In genomic region chr17:24206451-24207351, GRCm38 (mm10) we compare ENCODE assay signal across 8 mouse cellular contexts. TPM values are rescaled to one million over a fixed set of nuclear protein-coding genes. Genes with fewer than 3 reads are reported as not detected.
DNase-seq lines count a peak whose midpoint lies in the region; ATAC-seq and TF ChIP-seq lines count a peak whose summit lies in the region.

No protein-coding gene starts in this region.

- no peaks in the 10 kb centered on the region for H3K36me3 ChIP-seq in heart, embryonic 10.5 days
- H3K36me3 ChIP-seq in kidney, postnatal 0 days (ENCODE audit: insufficient read depth, low read length): no peaks in the 10 kb centered on the region
- H3K36me3 ChIP-seq in liver, embryonic 11.5 days (ENCODE audit: control insufficient read depth, insufficient read depth, low read length): no peaks in the 10 kb centered on the region

- no peak for ATAC-seq in kidney, postnatal 0 days (replicated peaks; ENCODE audit: low FRiP score, low read depth)
- ATAC-seq in liver, embryonic 11.5 days (replicated peaks; ENCODE audit: low FRiP score): peak; percentile 49

- DNase-seq in ovary, postnatal 36 days (ENCODE audit: low spot score): peak; percentile 71
- DNase-seq in ovary, adult 18-20 months (ENCODE audit: low spot score): no peak
- peak; percentile 80 for DNase-seq in embryo, embryonic 10 days (ENCODE audit: low spot score)
- no peak for DNase-seq in heart, embryonic 10.5 days (ENCODE audit: low spot score)
- DNase-seq in kidney, postnatal 0 days (ENCODE audit: low spot score): peak; percentile 79
- peak; percentile 78 for DNase-seq in liver, embryonic 11.5 days (ENCODE audit: low spot score)
- peak; percentile 58 for DNase-seq in naive thymus-derived CD4-positive, alpha-beta T cell, adult 2 months (ENCODE audit: low read depth)
- DNase-seq in testis, postnatal 10 days (ENCODE audit: low spot score): peak; percentile 73

- H3K9me3 ChIP-seq in heart, embryonic 10.5 days: no peaks in the 10 kb centered on the region
- H3K9me3 ChIP-seq in kidney, postnatal 0 days (replicated peaks; ENCODE audit: low read length): no peaks in the 10 kb centered on the region
- no peaks in the 10 kb centered on the region for H3K9me3 ChIP-seq in liver, embryonic 11.5 days (ENCODE audit: control insufficient read depth, low read length)

- H3K4me2 ChIP-seq in kidney, postnatal 0 days (ENCODE audit: low read length): peak overlapping the region; percentile 97
- peak overlapping the region; percentile 100 for H3K4me2 ChIP-seq in liver, embryonic 11.5 days

- peaks cover 93% of the 10 kb centered on the region for H3K4me1 ChIP-seq in heart, embryonic 10.5 days
- H3K4me1 ChIP-seq in kidney, postnatal 0 days (replicated peaks; ENCODE audit: insufficient read depth, low read length): peaks cover 33% of the 10 kb centered on the region
- peaks cover 93% of the 10 kb centered on the region for H3K4me1 ChIP-seq in liver, embryonic 11.5 days (replicated peaks; ENCODE audit: control insufficient read depth, insufficient read depth, low read length)

- peaks cover 42% of the 10 kb centered on the region for H3K27me3 ChIP-seq in heart, embryonic 10.5 days (ENCODE audit: insufficient read depth, poor library complexity, severe bottlenecking)
- H3K27me3 ChIP-seq in kidney, postnatal 0 days (ENCODE audit: insufficient read depth, low read length): peaks cover 3% of the 10 kb centered on the region; the same call in 1 of the 2 replicates
- H3K27me3 ChIP-seq in liver, embryonic 11.5 days (replicated peaks; ENCODE audit: control insufficient read depth, insufficient read depth, low read length): peaks cover 25% of the 10 kb centered on the region

- WGBS in heart, embryonic 10.5 days: 5% methylated on average over 62 of the region's 62 CpGs
- WGBS in kidney, postnatal 0 days: 4% methylated on average over 62 of the region's 62 CpGs
- 5% methylated on average over 61 of the region's 62 CpGs for WGBS in liver, embryonic 11.5 days

- H3K27ac ChIP-seq in heart, embryonic 10.5 days: peak overlapping the region; percentile 91
- no peak overlapping the region for H3K27ac ChIP-seq in kidney, postnatal 0 days
- peak overlapping the region; percentile 97 for H3K27ac ChIP-seq in liver, embryonic 11.5 days (ENCODE audit: low read depth, low read length)

- H3K4me3 ChIP-seq in heart, embryonic 10.5 days: peak overlapping the region; percentile 75
- peak overlapping the region; percentile 34 for H3K4me3 ChIP-seq in kidney, postnatal 0 days (replicated peaks; ENCODE audit: low read depth, low read length)
- H3K4me3 ChIP-seq in liver, embryonic 11.5 days (ENCODE audit: low read depth, low read length): peak overlapping the region; percentile 72

- TF ChIP-seq CTCF in kidney, postnatal 0 days (IDR thresholded peaks at IDR 0.05; ENCODE audit: low read depth): peak; percentile 26; the same call in 1 of the 2 replicates

- peak overlapping the region; percentile 50; the same call in 1 of the 2 replicates for H3K9ac ChIP-seq in kidney, postnatal 0 days (ENCODE audit: low read depth, low read length)
- peak overlapping the region; percentile 91 for H3K9ac ChIP-seq in liver, embryonic 11.5 days (ENCODE audit: low read depth, low read length)

RNA-seq across cellular contexts. Expression of gene Tbc1d24, which starts 1.3 kb away (rescaled TPM):
- polyA plus RNA-seq in heart, embryonic 10.5 days (2016; fragmentation: Nextera tagmentation; extraction: Ambion mirVana): 5.3 TPM in 2 replicates
- polyA plus RNA-seq in kidney, postnatal 0 days (2015; fragmentation: Nextera tagmentation; extraction: Ambion mirVana): 2.3 and 2.5 TPM in 2 replicates
- polyA plus RNA-seq in liver, embryonic 11.5 days (2014; fragmentation: Nextera tagmentation; extraction: Ambion mirVana): 13.3 and 14.5 TPM in 2 replicates

RNA-seq across cellular contexts. Expression of gene Ntn3, which starts 2.6 kb away (rescaled TPM):
- 1.9 and 3.6 TPM in 2 replicates for polyA plus RNA-seq in heart, embryonic 10.5 days (2016; fragmentation: Nextera tagmentation; extraction: Ambion mirVana)
- polyA plus RNA-seq in kidney, postnatal 0 days (2015; fragmentation: Nextera tagmentation; extraction: Ambion mirVana): 2.7 and 4.0 TPM in 2 replicates
- polyA plus RNA-seq in liver, embryonic 11.5 days (2014; fragmentation: Nextera tagmentation; extraction: Ambion mirVana): 2.3 and 2.7 TPM in 2 replicates

RNA-seq across cellular contexts. Expression of gene Tedc2, which starts 13.9 kb away (rescaled TPM):
- 9.9 and 10.0 TPM in 2 replicates for polyA plus RNA-seq in heart, embryonic 10.5 days (2016; fragmentation: Nextera tagmentation; extraction: Ambion mirVana)
- 6.1 and 6.7 TPM in 2 replicates for polyA plus RNA-seq in kidney, postnatal 0 days (2015; fragmentation: Nextera tagmentation; extraction: Ambion mirVana)
- 16.6 and 17.2 TPM in 2 replicates for polyA plus RNA-seq in liver, embryonic 11.5 days (2014; fragmentation: Nextera tagmentation; extraction: Ambion mirVana)

RNA-seq across cellular contexts. Expression of gene Atp6v0c, which starts 37.2 kb away (rescaled TPM):
- 538 and 598 TPM in 2 replicates for polyA plus RNA-seq in heart, embryonic 10.5 days (2016; fragmentation: Nextera tagmentation; extraction: Ambion mirVana)
- polyA plus RNA-seq in kidney, postnatal 0 days (2015; fragmentation: Nextera tagmentation; extraction: Ambion mirVana): 974 and 1,011 TPM in 2 replicates
- polyA plus RNA-seq in liver, embryonic 11.5 days (2014; fragmentation: Nextera tagmentation; extraction: Ambion mirVana): 476 and 499 TPM in 2 replicates

RNA-seq across cellular contexts. Expression of gene Amdhd2, which starts 43.1 kb away (rescaled TPM):
- polyA plus RNA-seq in heart, embryonic 10.5 days (2016; fragmentation: Nextera tagmentation; extraction: Ambion mirVana): 40.0 and 44.5 TPM in 2 replicates
- polyA plus RNA-seq in kidney, postnatal 0 days (2015; fragmentation: Nextera tagmentation; extraction: Ambion mirVana): 47.9 and 52.5 TPM in 2 replicates
- polyA plus RNA-seq in liver, embryonic 11.5 days (2014; fragmentation: Nextera tagmentation; extraction: Ambion mirVana): 30.5 and 35.2 TPM in 2 replicates

Comparison
In these comparisons a context has a peak if more than half of its experiments do, and no peak if none do; other contexts are left out.
1. DNase-seq: peak in ovary, postnatal 36 days (single experiment), embryo, embryonic 10 days (single experiment), kidney, postnatal 0 days (single experiment), liver, embryonic 11.5 days (single experiment), naive thymus-derived CD4-positive, alpha-beta T cell, adult 2 months (single experiment) and testis, postnatal 10 days (single experiment); none in ovary, adult 18-20 months (single experiment) and heart, embryonic 10.5 days (single experiment).
2. Peak in every context shown above with its lines, with median percentiles within 50 percentile points of each other: H3K4me3 ChIP-seq.